Mouse (Mus musculus): ENCODE results near the gene Pspc1. TPM values are rescaled to one million over a fixed set of nuclear protein-coding genes. Genes with fewer than 3 reads are reported as not detected.

Gene Pspc1
- total RNA-seq, 2 experiments from 2014 or later, result 49.2 to 55.8 TPM

DNA sequence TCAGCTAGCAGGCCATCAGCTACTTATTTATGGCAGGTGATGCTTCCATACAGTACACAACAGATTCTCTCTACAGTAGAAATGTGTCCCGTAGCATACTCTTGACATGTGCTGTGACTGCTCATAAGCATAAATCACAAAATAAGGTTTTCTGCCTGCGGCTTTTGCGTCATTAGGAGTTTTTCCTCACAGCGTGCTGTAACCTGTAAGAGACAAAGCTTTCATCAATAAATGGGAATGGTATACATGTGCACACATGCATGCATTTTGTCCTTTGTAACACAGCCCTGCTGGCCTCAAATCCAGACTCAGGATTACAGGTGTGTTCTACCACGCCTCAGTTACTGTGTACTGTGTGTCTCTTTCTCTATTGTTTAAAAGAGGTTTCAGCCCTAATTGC is 80.3 kb downstream of the Pspc1 start:
- DNase-seq, result no peak

DNA sequence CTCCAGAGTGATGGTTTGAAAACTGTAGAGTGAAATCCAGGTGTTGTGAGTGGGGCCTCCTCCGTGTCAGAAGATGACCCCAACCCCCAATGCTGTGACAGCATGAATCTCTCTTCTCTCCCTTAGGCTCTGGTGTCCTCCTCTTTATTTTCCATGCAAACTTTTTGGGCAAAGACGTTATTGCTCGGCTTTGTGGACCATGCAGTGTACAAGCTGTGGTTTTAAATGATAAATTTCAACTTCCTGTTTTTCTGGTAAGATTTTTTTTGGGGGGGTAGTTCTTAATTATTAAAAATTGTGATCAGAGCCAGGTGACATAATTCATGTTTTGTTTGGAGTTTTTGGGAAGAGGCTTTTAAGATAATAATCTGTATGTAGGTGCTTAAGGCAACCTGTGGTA is 82.6 kb downstream of the Pspc1 start:
- DNase-seq, result no peak

DNA sequence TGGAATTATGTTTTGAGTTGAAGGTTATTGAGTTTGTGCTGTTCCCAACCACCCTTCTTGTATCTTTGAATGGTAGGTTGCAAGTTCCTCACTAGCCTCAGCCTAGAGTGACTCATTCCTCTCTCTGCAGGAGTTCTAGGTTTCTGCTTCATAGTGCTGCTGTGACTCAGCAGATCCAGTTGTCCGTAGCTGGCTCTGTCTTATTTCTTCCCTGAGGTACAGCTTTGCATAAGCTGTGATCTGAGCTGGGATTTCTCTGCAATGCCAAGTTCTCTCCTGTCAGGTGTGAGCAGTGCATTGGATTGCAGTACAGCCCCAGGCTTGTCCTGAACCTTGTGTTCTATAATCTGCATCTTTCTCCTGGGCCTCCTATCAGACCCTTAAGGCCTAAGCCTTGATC is 88.3 kb downstream of the Pspc1 start:
- DNase-seq, result no peak

DNA sequence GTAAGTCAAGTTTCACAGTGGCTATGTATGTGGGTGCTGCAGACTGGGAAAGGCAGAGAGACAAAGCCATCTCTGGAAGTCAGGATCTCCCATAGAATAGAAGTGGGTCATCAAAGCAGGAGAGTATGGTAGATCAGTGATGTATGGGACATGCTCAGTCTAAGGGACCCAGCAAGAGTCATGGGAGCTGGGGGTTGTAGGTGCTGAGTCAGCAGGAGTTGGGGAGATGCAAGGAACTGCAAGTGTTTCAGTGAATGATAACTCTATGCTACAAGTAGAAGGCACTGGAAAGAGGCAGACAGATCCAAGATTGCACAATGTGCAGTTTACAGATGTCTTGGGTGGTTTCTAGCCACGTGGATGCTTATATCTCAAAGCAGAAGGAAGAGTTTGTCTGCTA is 89.0 kb downstream of the Pspc1 start:
- DNase-seq, result no peak

DNA sequence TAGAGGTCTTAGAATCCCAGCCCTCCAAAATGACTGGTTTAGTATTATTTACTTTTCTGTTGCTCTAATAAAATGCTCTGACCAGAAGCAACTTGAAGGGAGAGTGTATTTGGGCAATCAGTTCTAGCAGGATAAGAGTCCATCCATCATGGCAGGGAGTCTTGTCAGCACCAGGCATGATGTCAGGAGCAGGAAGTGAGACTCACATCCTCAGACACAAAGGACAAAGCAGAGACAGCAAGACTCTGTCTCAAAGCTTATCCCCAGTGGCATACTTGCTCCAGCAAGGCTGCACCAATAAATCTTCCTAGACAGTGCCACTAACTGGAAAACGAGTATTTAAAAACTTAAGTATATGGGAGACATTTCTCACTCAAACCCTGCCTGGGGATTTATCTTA is 92.7 kb downstream of the Pspc1 start:
- no peak for DNase-seq

Other genes starting within 250 kb of the Pspc1 start
- 1 to 10 TPM; 3.2 to 3.6 TPM for gene Cenpj, start 202.9 kb downstream of the Pspc1 start, total RNA-seq (2021)
- gene Parp4, start 202.7 kb downstream of the Pspc1 start, total RNA-seq (2021), result 1 to 10 TPM; 4.3 to 5.1 TPM
- gene Mphosph8, start 110.1 kb downstream of the Pspc1 start, total RNA-seq (2021), result 10 to 100 TPM; 53.6 to 55.9 TPM
- 10 to 100 TPM; 29.3 to 31.8 TPM for gene Zmym5, start 33.4 kb upstream of the Pspc1 start, total RNA-seq (2021)
- 100 to 1,000 TPM in 1 of 2 experiments, 10 to 100 TPM in 1; 95.1 to 101 TPM for gene Zmym2, start 108.3 kb upstream of the Pspc1 start, total RNA-seq (2021)